Mouse (Mus musculus) left cerebral cortex, adult 2 months (tissue): ENCODE data around the gene St6galnac3. TPM values are rescaled to one million over a fixed set of nuclear protein-coding genes. Genes with fewer than 3 reads are reported as not detected.

Source experiments
- DNase-seq, 2 experiments: peaks; one replicate each; pipeline ENCODE4 v3.0.0; 2021 to 2022; ENCODE audit warnings: low spot score in 2 of 2, mixed read lengths in 1 of 2; ENCODE audit errors: extremely low spot score in 1 of 2
- H3K27ac ChIP-seq: fragments of 200-600 bp; 2 replicates; pipeline ENCODE4 v1.8.1; 2022
- H3K4me3 ChIP-seq: fragments of 200-600 bp; 2 replicates; pipeline ENCODE4 v1.8.1; 2022
- CTCF ChIP-seq: fragments of 200-600 bp; IDR thresholded peaks from 2 replicates; pipeline ENCODE4 v1.8.1; 2022; ENCODE audit warnings: antibody characterized with exemption, mild to moderate bottlenecking, moderate library complexity
- intact Hi-C: fragments of 180-260 bp; cut with DNase I; formaldehyde crosslinking; loops from one replicate; pipeline ENCODE4 v1.15.1; 2025
- total RNA-seq, 2 experiments: library from RNA; stranded (reverse); gene quantifications; 2 replicates each; pipeline ENCODE4 v1.2.3; 2021

The St6galnac3 gene
- total RNA-seq, 2 experiments from 2014 or later = 17.1 to 18.8 TPM

DNA sequence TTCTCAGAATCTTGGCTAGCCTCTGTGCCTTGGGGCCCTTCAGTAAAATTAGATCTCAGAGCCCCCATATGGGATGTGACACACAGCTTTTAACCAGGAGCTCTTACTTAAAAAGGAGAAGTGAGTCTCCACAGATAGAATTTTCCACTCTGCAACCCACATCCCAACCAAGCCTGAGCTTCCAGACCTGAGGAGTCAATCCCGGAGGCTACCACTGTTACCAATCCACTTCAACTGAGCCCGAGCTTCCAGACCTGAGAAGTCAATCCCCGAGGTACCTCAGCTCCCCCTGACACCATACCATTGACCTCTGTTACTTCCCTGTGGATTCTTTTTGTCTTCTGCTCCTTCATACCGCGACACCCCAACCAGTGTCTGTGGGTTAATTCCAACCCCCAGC lies 463.0 kb downstream of the St6galnac3 start:
- Histone ChIP-seq H3K27ac (no peak overlapping the region), H3K4me3 (no peak overlapping the region)
- intact Hi-C loops = no loop called here
- no peak for TF ChIP-seq CTCF
- DNase-seq = no peak

- H3K4me3 ChIP-seq = no peak overlapping the region
- intact Hi-C loops = no loop called here
- DNase-seq = no peak
- H3K27ac ChIP-seq = no peak overlapping the region
- no peak for TF ChIP-seq CTCF
These were observed 464.6 kb downstream of the St6galnac3 start for GRCm38 (mm10) chr3:153260225-153260933.

DNA sequence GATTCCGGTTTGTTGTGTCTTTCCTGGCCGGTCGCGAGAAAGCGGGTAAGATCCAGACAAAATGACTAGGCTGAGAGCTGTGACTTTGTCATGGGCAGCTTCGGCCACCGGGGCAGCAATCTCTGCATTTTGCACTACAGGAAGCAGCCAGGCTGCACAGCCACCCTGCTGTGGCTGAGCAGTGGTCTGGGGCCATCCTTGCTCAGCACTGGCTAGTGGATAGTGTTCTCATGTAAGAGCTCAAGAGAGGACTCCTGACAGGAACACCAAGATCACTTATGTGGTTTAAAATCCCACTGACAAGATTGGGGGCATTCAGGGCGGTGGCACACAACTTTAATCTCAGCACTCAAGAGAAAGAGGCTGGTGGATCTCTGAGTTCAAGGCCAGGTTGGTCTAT lies 469.1 kb downstream of the St6galnac3 start:
- intact Hi-C loops = no loop called here
- no peak for DNase-seq
- TF ChIP-seq CTCF = no peak
- Histone ChIP-seq H3K4me3 (no peak overlapping the region), H3K27ac (no peak overlapping the region)

GRCm38 (mm10) chr3:153251653-153252052 lies 473.3 kb downstream of the St6galnac3 start:
- H3K27ac ChIP-seq = no peak overlapping the region
- H3K4me3 ChIP-seq = no peak overlapping the region
- TF ChIP-seq CTCF = no peak
- no peak for DNase-seq
- intact Hi-C loops = no loop called here

DNA sequence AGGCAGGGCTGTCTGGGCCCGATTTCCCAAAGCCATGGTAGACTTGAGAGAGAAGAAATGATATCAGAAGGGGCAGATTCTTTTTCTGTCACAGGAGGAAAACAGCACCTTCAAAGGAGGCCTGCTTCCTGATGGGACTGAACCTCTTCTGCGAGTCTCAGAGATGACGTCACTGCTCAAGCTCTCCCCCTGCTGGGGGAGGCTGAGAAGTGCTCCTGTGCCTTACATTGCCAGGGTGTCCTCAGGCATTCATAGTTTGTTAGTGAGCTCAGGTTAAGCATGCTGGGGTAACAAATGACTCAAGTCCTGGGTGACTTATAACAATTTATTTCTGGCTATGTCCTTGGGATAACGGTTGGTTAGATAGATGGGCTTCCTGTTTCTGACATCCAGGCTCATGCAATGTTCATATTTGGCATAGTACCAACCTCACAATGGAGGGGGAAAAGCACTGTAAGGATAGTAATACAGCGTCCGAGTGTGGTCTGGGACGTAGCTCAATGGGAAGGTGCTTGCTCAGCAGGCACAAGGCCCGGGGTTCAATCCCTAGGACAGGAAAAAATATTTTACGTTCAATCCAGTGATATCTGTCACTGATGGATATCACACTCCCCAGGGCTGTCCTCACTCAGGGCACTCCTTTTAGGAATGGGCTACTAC lies 474.2 kb downstream of the St6galnac3 start:
- TF ChIP-seq CTCF = peak; percentile 90
- Histone ChIP-seq H3K4me3 (no peak overlapping the region), H3K27ac (no peak overlapping the region)
- intact Hi-C loops = no loop called here
- peak; percentile 76 to 78 for DNase-seq

DNA sequence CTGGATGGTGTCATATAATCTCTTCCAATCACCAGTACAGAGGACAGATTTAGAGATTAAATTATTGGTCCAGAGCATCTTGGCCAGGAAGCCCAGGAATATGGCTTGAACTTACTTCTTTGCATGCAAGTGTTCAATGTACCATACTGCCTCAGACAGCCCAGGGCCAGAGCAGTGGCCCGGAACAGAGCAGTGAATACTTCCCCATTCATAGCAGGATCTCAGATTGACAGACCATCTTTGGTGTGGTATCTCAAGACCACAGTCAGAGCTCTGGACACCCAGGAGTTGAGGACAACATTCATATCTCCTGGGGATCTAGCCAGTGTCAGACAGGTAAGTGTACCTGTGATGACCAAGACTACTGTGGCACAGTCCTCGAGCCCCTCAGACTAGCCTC lies 476.1 kb downstream of the St6galnac3 start:
- Histone ChIP-seq H3K27ac (no peak overlapping the region), H3K4me3 (no peak overlapping the region)
- no peak for DNase-seq
- TF ChIP-seq CTCF = no peak
- intact Hi-C loops = loop anchor here (1.0 to 10.0 kb wide), 3 partner anchors 291 to 464 kb away; no protein-coding TSS in a partner anchor

DNA sequence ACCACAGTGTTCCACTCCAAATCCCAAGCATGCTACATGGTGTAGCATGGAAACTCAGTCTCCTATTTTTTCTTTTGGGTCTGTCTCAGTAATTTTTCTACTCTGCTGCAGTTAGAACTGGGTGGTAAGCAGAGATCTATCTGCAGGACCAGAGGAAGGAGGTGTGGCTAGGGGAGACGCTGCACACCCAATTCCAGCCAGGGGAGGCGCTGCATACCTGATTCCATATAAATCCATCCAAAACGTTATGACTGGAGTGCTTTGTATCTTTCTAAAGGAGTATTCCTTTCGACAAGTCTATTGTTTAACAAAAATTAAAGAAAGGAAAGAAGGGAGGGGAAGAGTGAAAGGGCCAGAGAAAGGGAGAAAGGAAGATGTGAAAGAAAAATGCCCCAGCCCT lies 476.9 kb downstream of the St6galnac3 start:
- intact Hi-C loops = loop anchor here (10.0 kb wide), 2 partner anchors 407 to 463 kb away; no protein-coding TSS in a partner anchor
- Histone ChIP-seq H3K27ac (no peak overlapping the region), H3K4me3 (no peak overlapping the region)
- DNase-seq = no peak
- peak; percentile 38 for TF ChIP-seq CTCF

DNA sequence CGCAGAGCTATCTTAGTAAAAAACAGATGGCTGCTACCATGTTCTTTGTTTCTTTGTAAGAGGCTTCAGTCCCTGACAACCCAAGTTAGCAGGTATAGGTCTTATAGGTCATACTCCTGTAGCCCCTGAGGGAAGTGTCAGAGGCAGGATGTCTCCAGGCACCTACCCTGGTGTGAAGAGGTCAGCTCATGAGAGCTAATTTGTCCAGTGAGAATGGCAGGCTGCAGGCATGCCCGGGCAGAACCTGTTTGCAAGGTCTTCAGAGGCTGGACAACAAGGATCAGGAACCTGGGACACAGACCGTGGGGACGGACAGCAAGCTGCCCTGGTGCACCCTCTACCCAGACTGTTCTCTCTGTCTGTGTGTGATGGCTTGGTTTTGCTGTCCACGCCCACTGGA lies 482.4 kb downstream of the St6galnac3 start:
- TF ChIP-seq CTCF = no peak
- intact Hi-C loops = loop anchor here (10.0 kb wide), 2 partner anchors 412 to 458 kb away; no protein-coding TSS in a partner anchor
- Histone ChIP-seq H3K4me3 (no peak overlapping the region), H3K27ac (no peak overlapping the region)
- DNase-seq = no peak

GRCm38 (mm10) chr3:153241134-153241533 lies 483.8 kb downstream of the St6galnac3 start:
- DNase-seq = no peak
- H3K27ac ChIP-seq = no peak overlapping the region
- H3K4me3 ChIP-seq = no peak overlapping the region
- intact Hi-C loops = loop anchor here (10.0 kb wide), 2 partner anchors 414 to 456 kb away; no protein-coding TSS in a partner anchor
- no peak for TF ChIP-seq CTCF

DNA sequence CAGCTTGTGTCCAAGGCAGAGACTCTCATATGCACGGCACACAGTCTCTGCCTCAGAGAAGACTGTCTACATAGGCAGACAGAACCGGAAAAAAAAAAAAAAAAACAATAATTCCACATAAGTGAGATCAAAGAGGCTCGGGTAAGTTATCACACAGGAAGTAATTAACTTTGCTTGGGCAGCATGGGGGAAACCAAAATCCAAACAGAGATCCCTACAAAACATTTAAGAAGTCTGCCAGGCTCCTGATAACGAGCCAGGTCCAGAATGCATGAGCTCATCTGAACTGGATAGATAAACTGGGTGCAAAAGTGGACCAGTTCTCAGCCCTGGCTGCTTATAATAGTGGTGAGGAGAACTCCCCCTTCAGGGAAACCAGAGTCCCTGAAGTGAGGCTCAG lies 484.6 kb downstream of the St6galnac3 start:
- no peak overlapping the region for H3K4me3 ChIP-seq
- no peak for TF ChIP-seq CTCF
- H3K27ac ChIP-seq = peak overlapping the region; percentile 32; the same call in 1 of the 2 replicates
- no peak for DNase-seq
- intact Hi-C loops = loop anchor here (10.0 kb wide), 2 partner anchors 414 to 456 kb away; no protein-coding TSS in a partner anchor

GRCm38 (mm10) chr3:153238381-153238780 lies 486.6 kb downstream of the St6galnac3 start:
- H3K27ac ChIP-seq = no peak overlapping the region
- TF ChIP-seq CTCF = no peak
- DNase-seq = peak; percentile 70 to 72
- H3K4me3 ChIP-seq = no peak overlapping the region
- intact Hi-C loops = loop anchor here (5.0 to 10.0 kb wide), 4 partner anchors 36 to 256 kb away; partner anchors contain the start of gene St6galnac5

- no peak for DNase-seq
- H3K27ac ChIP-seq = peak overlapping the region; percentile 58
- intact Hi-C loops = loop anchor here (2.0 to 10.0 kb wide), 5 partner anchors 34 to 259 kb away; partner anchors contain the start of gene St6galnac5
These were observed 488.7 kb downstream of the St6galnac3 start for GRCm38 (mm10) chr3:153236262-153236661.

More at GRCm38 (mm10) chr3:153236262-153236661, 488.7 kb downstream of the St6galnac3 start:
- no peak for TF ChIP-seq CTCF
- H3K4me3 ChIP-seq = no peak overlapping the region
